Mouse (Mus musculus): ENCODE measurements at regions not wholly inside any gene's neighbourhood (a gene's known extent, or its start where the extent isn't known, plus 50 kb on each side); places are given as distances from the start of the nearest gene placed in this dataset.

DNA sequence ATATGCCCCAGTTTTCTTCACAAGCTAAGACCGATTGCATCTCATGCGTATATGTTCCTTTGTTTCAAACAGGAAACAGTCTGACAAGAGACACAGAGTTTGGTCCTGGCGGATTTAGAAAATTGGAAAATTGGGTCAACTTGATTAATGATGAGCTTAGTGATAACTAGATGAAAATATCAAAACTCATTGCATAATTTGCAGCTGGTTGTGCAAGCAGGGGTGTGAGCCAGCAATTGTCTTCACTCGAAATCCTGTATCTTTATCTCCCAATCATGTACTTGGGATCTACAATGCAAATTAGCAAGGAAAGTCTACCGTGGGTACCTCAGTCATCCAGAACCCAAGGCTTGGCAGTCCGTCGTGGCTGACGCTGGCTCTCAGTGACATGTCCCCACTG lies 128.9 kb upstream of the N6amt1 start:
- TF ChIP-seq CTCF (IDR thresholded peaks at IDR 0.05; ENCODE audit: insufficient read depth, low read length) (no peak), POLR2A (IDR thresholded peaks at IDR 0.05; ENCODE audit: borderline replicate concordance, extremely low read depth, low read depth, low read length) (no peak)

Data from lung, adult 2 months (tissue).